Mouse (Mus musculus) subcutaneous adipose tissue, adult 2 months (tissue): ENCODE data around the gene Arf4. TPM values are rescaled to one million over a fixed set of nuclear protein-coding genes. Genes with fewer than 3 reads are reported as not detected.

Source experiments
- polyA plus RNA-seq: library from polyadenylated mRNA; depleted of rRNA; stranded (reverse); fragments of >200 nt; gene quantifications from 2 replicates; pipeline ENCODE4 v1.2.3, GENCODE M21; 2012; ENCODE audit warnings: low replicate concordance; rRNA removed

The Arf4 gene
- 147 and 193 TPM in 2 replicates for polyA plus RNA-seq

DNA sequence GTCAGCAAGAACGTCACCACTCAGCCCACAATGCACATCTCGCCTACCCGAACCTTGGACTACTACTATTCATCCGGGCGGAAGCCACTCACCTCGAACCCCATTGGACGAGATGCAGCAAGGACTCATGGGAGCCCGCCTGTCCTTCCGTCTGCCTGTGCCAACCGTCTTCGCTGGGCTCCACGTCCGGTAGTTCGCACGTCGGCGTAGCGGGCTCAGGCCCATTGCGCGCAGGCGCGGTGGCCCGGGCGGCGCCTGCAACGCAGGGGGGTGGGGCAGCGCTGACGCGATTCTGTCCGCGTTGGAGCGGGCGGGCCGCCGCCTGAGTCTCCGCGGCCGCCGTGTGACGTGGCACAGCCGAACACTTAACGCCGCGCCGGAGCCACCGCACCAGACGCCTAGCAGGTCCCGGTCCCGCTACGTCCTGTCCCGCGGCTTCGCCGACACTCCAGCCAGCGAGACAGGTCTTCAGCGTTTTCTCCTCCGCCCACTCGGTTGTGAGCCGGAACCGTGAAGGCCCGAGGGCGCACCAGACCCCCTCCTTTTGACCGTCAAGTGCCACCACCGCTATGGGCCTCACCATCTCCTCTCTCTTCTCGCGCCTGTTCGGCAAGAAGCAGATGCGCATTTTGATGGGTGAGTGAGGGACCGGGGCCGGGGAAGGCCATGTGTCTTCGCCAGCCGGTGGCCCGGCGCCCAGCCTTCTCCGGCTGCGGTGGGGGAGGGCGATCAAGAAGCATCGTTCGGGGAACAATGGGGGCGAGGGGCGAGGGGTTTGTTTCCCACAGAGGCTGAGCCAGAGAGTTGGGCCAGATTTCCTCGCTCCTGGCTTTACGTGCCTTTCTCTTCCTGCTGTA, at the start of gene Arf4:
TSS of gene Arf4 (plus strand) at position 224 of the 857 bp plus-strand sequence.

DNA sequence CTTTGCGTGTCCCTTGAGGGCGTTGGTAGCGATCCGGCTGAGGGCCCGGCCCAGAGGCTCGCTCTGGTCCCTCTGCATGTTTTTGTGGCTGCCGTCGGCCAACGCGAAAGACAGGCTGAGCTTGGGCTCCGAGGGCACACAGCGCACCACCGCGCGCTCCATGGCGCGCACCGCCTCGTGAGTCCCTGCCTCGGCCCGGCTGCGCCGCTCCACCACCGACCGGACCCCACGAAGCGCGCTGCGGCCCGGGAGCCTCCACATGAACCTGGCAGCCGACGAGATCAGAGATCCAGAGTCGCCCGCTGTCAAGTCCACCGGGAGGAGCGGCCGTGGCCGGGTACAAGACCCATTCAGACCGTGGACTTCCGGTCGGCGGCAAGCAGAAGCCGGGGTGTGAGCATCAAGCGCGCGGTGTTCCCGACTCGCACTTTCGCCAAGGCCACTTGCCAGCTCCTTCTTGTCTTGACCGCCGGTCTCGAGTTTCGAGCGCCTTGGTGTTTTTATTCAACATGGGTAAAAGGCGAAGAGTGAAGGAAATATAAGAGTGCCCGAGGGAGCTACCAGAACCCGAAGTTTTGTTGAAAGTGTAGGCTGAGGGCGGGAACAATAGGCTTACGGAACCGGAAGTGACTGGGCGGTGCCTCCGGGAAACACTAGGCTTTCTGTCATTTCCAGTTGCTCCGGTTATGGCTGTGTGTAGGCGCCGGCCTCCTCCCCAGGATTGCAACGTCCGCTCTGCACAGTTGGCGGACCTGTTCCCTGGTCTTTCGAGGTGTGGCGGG, 31.6 kb downstream of the Arf4 start, which contains the start of gene Pde12:
TSS of gene Pde12 (minus strand) at position 592 of the 782 bp plus-strand sequence.

DNA sequence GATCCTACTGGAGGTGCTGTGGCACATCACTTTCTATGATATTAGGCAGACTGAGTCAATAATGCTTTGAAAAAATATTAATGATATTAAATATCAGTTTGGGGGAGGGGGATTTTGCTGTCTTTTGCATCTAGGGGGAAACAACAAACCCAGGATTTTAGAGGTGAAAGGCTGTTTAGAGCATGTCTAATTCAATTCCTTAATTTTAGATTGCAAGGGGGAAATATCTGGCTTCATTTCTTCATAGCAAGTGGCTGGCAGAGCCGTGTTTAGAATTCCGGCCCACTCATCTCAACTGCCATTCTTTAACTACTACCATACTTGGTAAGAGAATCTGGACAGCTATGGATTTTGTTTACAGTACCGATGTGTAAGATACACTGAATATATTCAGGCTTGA, 55.1 kb downstream of the Arf4 start, which contains the start of gene Dnah12:
TSS of gene Dnah12 (plus strand) at position 301 of the 400 bp plus-strand sequence.

Other genes with a start within 250 kb of the Arf4 start
- 13.5 and 33.8 TPM in 2 replicates for gene Slmap, start 103.1 kb upstream of the Arf4 start, polyA plus RNA-seq
- 12.5 and 17.6 TPM in 2 replicates for gene Dennd6a, start 64.2 kb upstream of the Arf4 start, polyA plus RNA-seq
- gene Pde12, start 31.8 kb downstream of the Arf4 start, polyA plus RNA-seq: 3.5 and 6.0 TPM in 2 replicates
- 0.01 TPM in 1 of 2 replicates, not detected in the other for gene Dnah12, start 55.2 kb downstream of the Arf4 start, polyA plus RNA-seq